Mouse (Mus musculus) thymus, postnatal 0 days (tissue): ENCODE measurements around the gene Stx18. TPM values are rescaled to one million over a fixed set of nuclear protein-coding genes. Genes with fewer than 3 reads are reported as not detected.

Experiments used
- DNase-seq: peaks from one replicate; pipeline ENCODE4 v3.0.0-alpha.2; 2015; ENCODE audit warnings: low spot score
- polyA plus RNA-seq: library from polyadenylated mRNA; unstranded; fragments of >200 nt; fragmentation: Nextera tagmentation; extraction: Ambion mirVana; gene quantifications from 2 replicates; pipeline ENCODE4 v1.2.1, GENCODE M21; 2015

Gene Stx18
- polyA plus RNA-seq, 1 experiment from 2014 or later: 34.7 TPM

- no peak for DNase-seq
These were observed 40.0 kb downstream of the Stx18 start for GRCm38 (mm10) chr5:38078575-38078974.

DNA sequence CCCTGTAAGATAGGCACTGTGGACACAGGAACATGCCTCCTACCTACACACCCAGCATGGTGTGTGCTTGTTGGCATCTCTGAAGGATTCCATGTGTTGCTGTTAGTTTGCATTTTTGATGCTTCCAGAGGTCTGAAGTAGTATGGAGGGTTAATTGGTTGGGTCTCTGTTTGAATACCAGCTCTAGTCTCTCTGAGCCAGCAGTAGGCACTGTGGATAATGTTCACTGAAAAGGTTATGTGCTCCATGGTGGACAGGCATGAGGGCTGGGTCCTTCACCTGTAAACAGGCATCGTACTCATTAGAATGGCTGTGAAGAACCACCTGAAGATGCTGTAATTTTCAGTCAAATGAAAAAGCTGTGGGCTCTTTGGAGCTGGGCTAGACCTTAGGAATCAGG is 41.9 kb downstream of the Stx18 start:
- DNase-seq: no peak

GRCm38 (mm10) chr5:38082589-38082988 is 44.0 kb downstream of the Stx18 start:
- no peak for DNase-seq

- no peak for DNase-seq
These were observed 44.8 kb downstream of the Stx18 start for GRCm38 (mm10) chr5:38083362-38083761.

GRCm38 (mm10) chr5:38084616-38085015 is 46.1 kb downstream of the Stx18 start:
- no peak for DNase-seq

- peak; percentile 66 for DNase-seq
These were observed 47.2 kb downstream of the Stx18 start for GRCm38 (mm10) chr5:38085561-38086392.

DNA sequence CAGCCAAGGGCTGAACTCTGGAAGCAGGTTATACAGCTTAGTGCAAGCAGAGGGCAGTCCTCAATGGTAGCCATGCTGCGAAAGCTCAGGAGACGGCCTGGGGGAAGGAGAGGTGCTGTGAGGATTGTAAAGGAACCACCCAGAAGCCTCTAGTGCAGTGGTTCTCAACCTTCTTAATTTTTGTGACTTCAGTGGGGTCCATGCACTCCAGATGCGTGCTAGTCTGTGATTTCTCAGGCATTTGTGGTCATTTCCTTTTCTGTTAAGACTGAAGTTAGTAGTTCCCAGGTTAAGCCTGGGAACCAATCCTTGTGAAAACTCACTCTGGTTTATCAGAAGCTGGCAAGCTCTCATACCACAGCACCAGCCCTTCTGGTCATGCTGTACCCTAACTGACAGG is 51.6 kb downstream of the Stx18 start:
- DNase-seq: no peak

DNA sequence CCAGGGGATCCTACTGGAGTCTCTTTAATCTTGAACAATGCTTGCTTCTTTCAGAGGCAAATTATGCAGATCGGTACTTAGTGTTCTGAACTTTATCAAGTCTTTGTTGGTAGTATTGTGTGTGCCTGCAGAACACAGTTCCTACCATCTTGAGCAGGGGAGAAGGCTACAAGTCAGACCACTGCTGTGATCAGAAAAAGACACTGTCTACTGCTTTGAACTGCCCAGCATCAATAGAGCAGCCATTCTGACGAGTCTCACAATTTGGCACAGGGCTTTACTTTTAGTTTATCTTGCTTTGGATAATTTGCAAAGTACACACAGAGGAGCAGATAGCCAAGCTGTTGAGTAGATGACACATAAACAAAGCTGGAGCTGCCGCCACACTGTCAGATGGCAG is 52.0 kb downstream of the Stx18 start:
- no peak for DNase-seq

DNA sequence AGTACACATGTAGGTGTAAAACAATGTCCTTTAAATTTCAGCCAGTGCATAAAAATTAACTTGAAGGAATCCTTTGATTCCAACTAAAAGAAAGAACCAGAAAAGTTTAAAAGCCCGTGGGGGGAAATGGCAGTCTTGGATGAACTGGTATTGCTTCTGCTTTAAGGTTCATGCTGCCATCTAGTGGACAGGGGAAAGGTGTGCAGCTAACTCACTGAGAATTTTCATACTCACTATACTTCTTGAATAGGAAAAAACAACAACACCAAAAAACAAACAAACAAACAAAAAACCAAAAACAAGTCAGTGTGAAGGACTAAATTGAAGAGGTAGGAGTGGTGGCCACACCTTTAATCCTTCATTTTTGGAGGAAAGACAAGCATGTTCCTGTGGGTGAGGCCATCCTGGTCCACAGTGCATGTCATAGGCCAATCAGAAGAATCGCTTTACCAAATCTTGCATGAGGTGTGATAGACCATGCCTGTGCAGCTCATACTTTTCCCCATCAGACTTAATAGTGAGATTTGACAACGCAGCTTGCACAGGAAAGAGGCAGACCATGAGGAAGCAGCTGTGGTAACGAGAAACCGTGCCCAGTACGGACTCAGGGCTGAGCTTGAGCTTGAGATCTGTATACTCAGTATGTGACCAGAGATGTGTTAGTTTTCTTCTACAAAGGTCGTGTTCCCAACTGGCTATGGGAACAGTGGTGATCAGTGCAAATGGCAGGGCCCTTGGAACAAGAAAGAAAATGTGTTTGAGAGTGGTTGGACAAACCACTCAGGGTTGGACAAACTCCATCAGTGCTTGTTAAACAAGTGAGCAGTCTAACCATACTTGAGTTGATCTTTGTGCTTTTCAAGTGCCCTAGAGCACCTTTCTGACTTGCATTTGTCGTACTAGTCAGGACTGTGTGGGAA is 52.8 kb downstream of the Stx18 start:
- DNase-seq: peak; percentile 58

GRCm38 (mm10) chr5:38091966-38092304 is 53.4 kb downstream of the Stx18 start:
- no peak for DNase-seq

DNA sequence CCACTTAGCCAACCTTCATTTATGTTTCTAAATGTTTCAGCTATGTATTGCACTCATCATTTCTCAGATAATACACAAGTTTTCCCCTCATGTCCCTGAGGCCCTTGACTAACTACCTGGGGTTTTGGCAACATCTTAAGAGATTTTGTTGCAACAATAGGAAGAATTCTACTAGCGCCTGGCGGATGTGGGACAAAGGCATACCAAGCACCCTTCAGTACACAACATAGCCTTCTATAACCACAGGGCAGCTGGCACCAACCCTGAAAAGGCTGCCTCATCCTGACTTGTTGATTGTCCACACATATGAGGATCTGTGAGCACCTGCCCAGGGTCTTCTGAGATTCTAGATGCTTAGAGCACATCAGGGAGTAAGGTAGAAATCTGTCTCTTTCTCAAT is 55.8 kb downstream of the Stx18 start:
- DNase-seq: no peak

DNA sequence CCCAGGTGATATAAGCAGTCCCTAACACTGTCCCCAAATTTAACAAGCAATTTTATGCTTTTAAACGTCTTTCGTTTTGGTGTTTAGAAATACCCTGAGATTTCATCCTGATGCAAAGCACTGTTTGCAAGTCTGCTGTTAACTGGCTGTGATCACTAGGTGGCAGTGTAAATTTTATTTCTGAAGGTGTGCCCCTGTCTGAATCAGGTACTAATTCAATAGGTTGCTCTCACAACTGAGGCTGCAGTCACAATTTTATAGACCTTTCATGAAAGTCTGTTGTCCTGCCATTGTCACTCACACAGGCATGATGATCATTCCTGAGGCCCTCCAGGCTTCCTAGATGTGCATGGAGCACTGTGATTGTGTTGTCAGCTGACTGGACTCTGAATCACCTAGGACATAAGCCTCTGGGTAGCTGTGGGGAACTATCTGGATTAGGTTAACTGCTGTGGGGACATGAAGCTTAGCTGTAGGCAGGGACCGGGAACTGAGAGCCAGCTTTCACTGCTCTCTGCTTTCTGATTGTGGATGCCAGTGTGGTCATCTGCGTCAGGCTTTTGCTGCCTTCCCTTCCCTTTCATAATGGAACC is 59.1 kb downstream of the Stx18 start:
- DNase-seq: no peak

GRCm38 (mm10) chr5:38099139-38099676 is 60.7 kb downstream of the Stx18 start:
- no peak for DNase-seq

GRCm38 (mm10) chr5:38102945-38103344 is 64.4 kb downstream of the Stx18 start:
- no peak for DNase-seq

- DNase-seq: no peak
These were observed 67.6 kb downstream of the Stx18 start for GRCm38 (mm10) chr5:38106080-38106697.

- no peak for DNase-seq
These were observed 68.3 kb downstream of the Stx18 start for GRCm38 (mm10) chr5:38106807-38107206.

- DNase-seq: no peak
These were observed 76.0 kb downstream of the Stx18 start for GRCm38 (mm10) chr5:38114526-38114925.

DNA sequence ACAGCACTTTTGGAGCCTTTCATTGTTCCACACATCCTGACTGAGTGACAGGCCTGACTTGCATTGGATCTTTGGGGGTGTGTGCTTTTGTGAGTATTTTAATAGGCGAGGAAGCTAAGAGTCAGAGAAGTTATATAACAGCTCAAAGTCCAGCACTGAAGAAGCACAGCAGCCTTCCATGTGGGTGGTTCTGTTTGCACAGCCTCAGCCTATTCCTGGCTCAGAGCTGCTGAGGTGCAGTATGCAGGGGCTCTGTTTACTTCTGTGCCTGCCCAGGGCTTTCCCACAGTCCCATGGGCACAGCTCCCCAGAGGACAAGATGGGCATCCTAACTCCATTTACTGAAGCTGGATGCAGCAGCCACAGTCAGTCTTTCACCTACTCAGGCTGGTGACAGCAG is 78.5 kb downstream of the Stx18 start:
- no peak for DNase-seq

DNA sequence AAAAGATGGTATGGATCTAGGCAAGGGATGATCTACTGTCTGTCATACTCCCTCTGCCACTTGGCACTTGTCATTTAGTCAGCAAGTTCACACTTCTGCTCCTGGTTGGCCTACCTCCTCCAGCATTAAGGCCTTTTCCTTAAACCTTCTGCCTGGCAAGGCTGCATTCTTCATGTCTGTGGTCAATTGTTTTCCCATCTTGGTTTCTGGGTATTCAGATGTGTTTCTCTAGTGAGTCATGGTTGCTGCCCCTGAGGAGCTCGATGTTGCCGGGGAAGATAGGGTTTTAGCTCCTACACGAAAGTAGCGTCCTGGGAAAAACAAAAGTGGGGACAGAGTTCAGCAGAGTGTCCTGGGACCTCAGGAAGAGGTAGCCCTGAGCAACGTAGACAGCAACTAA is 80.7 kb downstream of the Stx18 start:
- no peak for DNase-seq

GRCm38 (mm10) chr5:38121699-38122098 is 83.2 kb downstream of the Stx18 start:
- no peak for DNase-seq
